Mouse (Mus musculus) C2C12 (cell line): ENCODE measurements around the gene Rars2.
"Not testable (repeated sequence)": the region's sequence is repeated elsewhere in the genome, so short reads cannot be mapped to it uniquely, and the experiment has no call there.

ENCODE experiments used
- CEBPB ChIP-seq: IDR thresholded peaks from one replicate; pipeline ENCODE4 v1.6.1; 2011; ENCODE audit warnings: low read depth, mild to moderate bottlenecking, control low read depth, moderate library complexity
- CTCF ChIP-seq: IDR thresholded peaks from one replicate; pipeline ENCODE4 v1.5.1; 2011; ENCODE audit not compliant: control insufficient read depth, insufficient read depth, insufficient read length
- FOSL1 ChIP-seq: IDR thresholded peaks from one replicate; pipeline ENCODE4 v1.8.0; 2011; ENCODE audit warnings: mild to moderate bottlenecking, low read length; ENCODE audit not compliant: poor library complexity, insufficient read depth, severe bottlenecking
- MAX ChIP-seq: IDR thresholded peaks from one replicate; pipeline ENCODE4 v1.6.1; 2011; ENCODE audit warnings: mild to moderate bottlenecking, control low read depth
- MYOD1 ChIP-seq: IDR thresholded peaks from one replicate; pipeline ENCODE4 v1.6.1; 2011; ENCODE audit warnings: low read depth; ENCODE audit not compliant: control insufficient read depth, insufficient read length
- MYOG ChIP-seq: IDR thresholded peaks from one replicate; pipeline ENCODE4 v1.6.1; 2011; ENCODE audit not compliant: control insufficient read depth, insufficient read length; ENCODE audit errors: extremely low read depth
- USF1 ChIP-seq: IDR thresholded peaks from one replicate; pipeline ENCODE4 v1.6.1; 2011; ENCODE audit warnings: low read depth, mild to moderate bottlenecking, control low read depth, moderate library complexity

- TF ChIP-seq CTCF, FOSL1, MAX, MYOG, CEBPB, USF1, MYOD1: not testable (repeated sequence)
Measured at GRCm38 (mm10) chr4:34581489-34581888, 33.3 kb upstream of the Rars2 start.
